Mouse (Mus musculus): ENCODE measurements at regions not wholly inside any gene's neighbourhood (a gene's known extent, or its start where the extent isn't known, plus 50 kb on each side); places are given as distances from the start of the nearest gene placed in this dataset.

DNA sequence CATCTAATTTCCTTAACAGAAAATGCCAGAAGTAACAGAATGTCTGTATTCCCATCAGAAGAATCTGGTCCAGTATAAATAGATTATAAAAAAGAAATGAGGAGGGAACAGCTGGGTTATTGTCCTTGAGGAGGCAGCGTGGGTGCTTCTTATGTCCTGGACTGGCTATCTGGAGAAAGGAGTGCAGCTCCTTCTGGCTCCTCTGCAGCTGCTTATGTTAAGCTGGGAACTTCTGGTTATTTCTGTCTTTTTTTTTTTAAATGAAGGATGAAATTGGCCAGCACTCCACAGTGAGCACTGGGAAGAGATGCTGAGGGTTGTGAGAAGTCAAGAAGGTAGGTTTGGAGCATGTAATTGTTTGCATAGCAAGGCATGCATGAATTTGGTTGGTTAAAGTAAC, 441.5 kb downstream of the Ebf1 start:
- no peak for DNase-seq (ENCODE audit: low read depth in 1 of 2, low spot score in 2 of 2)

GRCm38 (mm10) chr11:45066592-45066991, 449.5 kb downstream of the Ebf1 start:
- no peak for DNase-seq (ENCODE audit: low read depth in 1 of 2, low spot score in 2 of 2)

DNA sequence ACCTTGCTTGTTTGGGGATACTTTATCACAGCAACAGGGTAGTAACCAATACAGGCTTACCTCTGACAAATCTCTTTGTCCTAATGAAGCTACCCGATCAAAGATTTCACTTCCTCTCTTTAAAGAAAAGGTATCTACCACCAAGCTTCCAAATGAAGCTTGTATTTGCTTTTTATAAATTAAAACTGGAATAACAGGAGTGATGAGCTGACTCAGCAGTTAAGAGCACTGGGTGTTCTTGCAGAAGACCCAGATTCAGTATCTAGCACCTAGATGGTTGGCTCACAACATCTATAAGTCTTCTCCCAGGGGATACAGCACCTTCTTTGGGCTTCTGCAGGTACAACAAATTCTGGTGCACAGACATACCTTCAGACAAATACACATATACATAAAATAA, 453.2 kb downstream of the Ebf1 start:
- no peak for DNase-seq (ENCODE audit: low read depth in 1 of 2, low spot score in 2 of 2)

DNA sequence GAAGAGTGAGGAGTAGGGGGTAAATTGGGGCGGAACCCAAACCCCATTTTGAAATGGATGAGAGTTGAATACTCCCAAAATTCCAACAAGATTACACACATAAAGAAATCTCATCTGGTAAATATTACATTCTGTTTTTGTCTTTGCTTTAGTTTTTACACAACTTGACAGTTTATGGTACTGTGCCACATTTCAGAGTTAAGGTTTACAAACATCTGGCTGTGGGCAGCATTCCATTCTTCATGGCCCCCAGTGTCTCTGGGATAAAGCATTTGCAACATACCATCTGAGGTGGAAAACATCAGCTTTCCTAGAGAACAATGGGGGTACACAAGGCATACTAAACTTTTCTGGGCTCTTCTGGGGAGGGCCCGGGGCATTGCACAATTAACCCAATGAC, 454.1 kb downstream of the Ebf1 start:
- DNase-seq (ENCODE audit: low read depth in 1 of 2, low spot score in 2 of 2) = no peak

DNA sequence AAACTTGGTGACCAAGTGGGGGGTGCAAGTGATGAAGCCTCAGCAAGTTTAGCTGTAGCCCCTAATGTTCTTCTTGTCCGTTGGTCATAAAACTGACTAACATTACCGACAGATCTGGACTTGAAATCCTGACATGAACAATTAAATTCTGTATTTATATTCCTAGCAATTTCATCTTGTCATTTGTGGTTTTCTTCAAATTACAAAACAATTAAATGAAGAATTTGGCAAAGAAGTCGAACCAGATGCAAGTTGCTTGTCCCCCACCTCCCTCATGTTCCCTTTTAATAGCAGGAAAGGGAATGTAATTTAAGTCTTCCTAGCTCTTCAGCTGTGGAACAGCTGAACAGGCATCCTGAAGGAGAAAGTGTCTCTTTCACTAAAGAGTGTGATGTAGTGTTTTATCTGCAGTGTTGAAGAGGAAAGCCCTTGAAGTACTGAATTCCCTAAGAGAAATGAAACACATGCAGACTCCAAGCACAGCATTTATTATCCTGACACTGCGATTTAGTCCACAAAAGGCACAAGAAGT, 467.5 kb downstream of the Ebf1 start:
- no peak for DNase-seq (ENCODE audit: low read depth in 1 of 2, low spot score in 2 of 2)

DNA sequence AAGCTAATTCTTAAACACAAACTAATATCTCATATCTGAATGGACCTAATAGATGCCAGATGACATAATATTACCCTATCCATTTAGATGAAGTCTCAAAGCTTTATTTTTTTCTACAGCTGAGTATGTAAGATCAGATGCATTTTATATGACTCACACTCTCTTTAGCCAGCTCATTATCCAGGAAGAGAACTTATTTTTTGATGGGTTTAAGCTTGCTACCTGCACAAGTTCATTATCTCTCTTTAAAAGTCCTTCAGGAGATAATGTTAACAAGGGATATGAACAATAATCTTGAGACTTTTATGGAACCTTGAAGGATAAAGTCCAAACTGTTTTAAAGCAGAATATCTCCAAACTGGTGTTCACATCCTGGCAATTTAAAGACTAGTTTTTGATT, 468.0 kb downstream of the Ebf1 start:
- no peak for DNase-seq (ENCODE audit: low read depth in 1 of 2, low spot score in 2 of 2)

DNA sequence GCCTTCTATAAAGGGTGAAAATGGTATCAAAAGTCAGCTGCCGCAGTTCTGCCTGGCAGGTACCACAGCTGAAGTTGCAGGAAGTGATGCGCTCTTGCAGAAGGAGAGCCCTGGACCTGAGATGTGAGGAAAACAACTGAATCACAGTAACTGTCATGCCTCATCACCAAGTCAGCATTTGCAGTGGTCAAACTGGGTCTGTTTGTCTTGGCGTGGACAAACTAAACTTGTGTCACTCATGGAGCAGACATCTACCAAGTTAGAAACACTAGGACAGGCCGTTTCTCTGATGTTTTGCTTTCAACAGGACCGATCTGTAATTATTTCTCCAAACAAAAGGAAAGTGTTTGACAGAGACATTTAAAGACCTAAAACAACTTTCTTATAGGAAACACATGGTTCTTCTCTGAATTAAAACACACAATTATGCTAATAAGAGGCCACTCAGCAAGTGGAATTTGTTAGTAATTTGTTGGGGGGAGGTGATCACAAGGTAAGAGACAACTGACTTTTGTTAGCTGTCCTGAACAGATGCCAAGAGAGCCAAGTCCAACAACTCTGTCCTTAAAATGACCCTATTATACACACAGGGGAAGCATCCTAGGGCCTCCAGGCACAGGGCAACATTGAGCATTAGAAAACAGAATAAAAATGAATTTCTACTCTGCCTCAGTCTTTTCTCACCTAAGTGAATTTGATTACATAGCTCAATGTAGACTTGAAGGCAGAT, 470.2 kb downstream of the Ebf1 start:
- DNase-seq (ENCODE audit: low read depth in 1 of 2, low spot score in 2 of 2) = no peak

DNA sequence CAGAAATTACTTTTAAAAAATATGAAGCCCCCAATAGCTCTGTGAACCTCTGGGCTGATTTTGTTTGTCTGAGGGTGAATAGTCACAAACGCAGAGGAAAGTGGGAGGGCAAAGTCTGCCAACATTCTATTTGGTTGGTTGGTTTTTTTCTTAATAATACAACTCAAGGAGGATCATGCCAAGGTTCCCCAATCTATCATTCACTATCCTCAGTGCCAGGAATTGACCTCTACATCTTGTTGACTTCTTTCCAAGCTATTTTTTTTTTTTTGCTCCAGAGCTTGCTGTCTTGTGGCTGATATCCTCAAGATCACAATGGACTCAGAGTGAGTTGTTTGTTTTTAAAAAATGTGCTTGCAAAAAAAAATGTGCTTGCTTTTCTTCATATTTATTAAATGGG, 471.2 kb downstream of the Ebf1 start:
- no peak for DNase-seq (ENCODE audit: low read depth in 1 of 2, low spot score in 2 of 2)

DNA sequence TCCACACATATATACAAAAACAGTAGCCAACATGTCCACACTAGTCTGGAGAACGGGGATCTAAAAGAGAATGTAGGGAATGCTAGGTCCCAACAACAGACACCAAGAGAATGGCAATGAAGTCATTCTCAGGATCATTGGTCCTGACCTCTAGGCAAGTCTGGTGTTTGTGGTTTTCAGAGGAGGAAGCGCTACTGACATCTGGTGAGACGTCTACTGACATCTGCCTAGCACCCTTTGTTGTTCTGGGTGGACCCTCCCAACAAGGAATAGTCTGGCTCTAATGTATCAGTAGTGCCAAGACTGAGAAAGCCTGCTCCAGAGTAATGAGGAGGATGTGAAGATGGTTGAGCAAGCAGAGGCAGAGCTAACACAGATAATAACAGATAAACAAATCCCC, 472.4 kb downstream of the Ebf1 start:
- no peak for DNase-seq (ENCODE audit: low read depth in 1 of 2, low spot score in 2 of 2)

GRCm38 (mm10) chr11:45103498-45104336, 486.6 kb downstream of the Ebf1 start:
- DNase-seq (ENCODE audit: low read depth in 1 of 2, low spot score in 2 of 2) = no peak

GRCm38 (mm10) chr11:45116702-45117101, 499.6 kb downstream of the Ebf1 start:
- no peak for DNase-seq (ENCODE audit: low read depth in 1 of 2, low spot score in 2 of 2)

GRCm38 (mm10) chr11:45123276-45123675, 506.2 kb downstream of the Ebf1 start:
- no peak for DNase-seq (ENCODE audit: low read depth in 1 of 2, low spot score in 2 of 2)

GRCm38 (mm10) chr11:45136781-45137180, 519.7 kb downstream of the Ebf1 start:
- no peak for DNase-seq (ENCODE audit: low read depth in 1 of 2, low spot score in 2 of 2)

DNA sequence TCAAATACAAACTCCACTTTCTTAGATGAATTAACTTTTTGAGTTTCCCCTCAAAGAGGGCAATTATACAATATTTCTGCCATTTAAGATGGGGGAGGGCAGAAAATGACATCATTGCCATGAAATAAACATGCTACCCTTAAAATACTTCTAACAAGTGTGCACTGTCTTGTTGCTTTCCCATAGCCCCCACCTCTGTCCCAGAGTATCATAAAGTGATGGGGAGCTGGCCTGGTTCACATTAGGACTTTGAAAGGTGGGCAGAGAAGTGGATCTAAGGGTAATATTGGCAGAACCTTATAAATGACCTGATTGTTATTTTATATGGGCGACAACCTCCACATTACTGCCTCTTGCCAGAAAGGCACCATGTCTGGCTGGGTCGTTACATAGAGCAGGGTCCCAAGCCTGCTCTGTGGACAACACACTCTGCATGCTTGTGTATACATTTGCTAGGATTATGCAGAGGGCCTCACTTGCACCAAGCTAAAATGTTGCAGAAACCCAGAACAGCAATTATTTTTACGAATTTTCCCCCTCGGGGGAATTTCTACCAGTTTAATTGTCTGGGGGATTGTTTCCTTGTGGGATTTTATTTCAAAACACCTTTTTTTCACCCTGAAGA, 521.3 kb downstream of the Ebf1 start:
- no peak for DNase-seq (ENCODE audit: low read depth in 1 of 2, low spot score in 2 of 2)

- no peak for DNase-seq (ENCODE audit: low read depth in 1 of 2, low spot score in 2 of 2)
Observed at GRCm38 (mm10) chr11:45140490-45140889, 523.4 kb downstream of the Ebf1 start.

DNA sequence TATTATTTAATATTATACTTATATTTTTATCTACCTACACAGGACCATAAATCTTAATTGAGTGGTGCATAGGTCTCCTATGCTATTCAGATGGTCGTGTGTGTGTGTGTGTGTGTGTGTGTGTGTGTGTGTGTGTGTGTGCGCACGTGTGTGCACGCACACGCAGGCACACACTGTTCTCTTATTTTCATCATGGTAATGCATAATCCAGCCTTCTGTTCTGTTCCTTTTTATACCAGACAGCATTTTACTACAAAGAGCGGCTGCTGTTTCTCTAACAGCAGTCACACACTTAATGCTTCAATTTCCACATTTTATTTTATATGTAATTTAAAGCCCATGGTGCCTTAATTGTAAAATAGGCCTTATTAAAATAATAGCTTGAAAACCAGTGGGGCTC, 537.0 kb downstream of the Ebf1 start:
- DNase-seq (ENCODE audit: low read depth in 1 of 2, low spot score in 2 of 2) = no peak

DNA sequence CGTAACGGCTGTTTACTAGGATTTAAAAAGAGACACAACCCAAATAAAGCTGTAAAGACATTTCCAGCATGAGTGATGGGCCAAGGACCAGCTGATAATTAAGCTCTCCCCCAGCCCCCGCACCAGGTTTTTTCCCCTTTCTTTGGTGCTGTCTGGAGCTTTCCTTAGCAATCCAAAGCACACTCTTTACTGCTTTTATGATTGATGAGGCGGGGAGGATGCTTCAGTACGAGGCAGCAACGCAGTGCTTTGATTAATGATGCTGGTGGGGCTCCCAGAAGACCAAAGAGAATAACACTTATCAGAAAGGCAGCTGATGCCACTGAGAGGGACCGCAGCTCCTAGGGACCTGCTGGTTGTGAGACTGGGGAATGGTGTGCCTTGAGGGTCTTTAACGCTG, 537.4 kb downstream of the Ebf1 start:
- DNase-seq (ENCODE audit: low read depth in 1 of 2, low spot score in 2 of 2) = no peak

- no peak for DNase-seq (ENCODE audit: low read depth in 1 of 2, low spot score in 2 of 2)
Observed at GRCm38 (mm10) chr11:45155782-45156181, 538.7 kb downstream of the Ebf1 start.

DNA sequence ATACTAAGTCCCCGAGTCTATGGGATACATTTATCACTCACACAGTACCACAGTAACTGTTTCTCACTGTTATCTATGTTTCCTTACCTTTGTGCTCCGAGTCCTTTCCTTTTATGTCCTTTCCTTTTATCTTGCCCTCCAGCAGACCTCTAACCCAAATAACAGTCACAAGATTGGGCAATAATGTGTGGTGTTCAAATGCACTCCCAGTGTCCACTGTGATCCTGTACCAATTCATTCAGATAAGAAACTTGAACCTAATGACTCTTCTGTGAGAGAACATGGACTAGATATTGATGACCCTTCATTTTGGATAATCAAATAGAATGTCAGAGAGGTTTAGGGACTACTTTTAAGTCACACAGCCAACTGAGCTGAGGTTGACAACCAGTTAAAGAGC, 541.2 kb downstream of the Ebf1 start:
- DNase-seq (ENCODE audit: low read depth in 1 of 2, low spot score in 2 of 2) = no peak

GRCm38 (mm10) chr11:45160871-45161270, 543.8 kb downstream of the Ebf1 start:
- no peak for DNase-seq (ENCODE audit: low read depth in 1 of 2, low spot score in 2 of 2)

DNA sequence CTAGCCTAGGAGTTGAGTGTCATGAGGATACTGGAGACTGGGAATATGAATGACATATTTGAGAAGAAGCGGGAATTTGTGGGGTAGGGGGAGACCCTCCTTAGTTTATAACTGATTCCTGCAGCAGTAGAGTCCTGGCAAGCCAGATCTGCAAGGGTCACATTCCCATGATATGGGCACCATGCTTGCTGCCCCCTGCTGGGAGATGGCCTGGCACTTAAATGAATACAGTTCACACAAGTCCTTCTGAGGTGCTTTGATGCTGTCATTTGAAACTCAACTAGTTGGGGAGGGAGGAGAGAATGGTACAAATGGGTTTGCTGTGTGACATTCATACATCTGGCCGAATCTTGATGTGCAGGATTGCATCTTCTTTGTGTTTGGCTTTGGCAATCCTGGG, 556.4 kb downstream of the Ebf1 start:
- no peak for DNase-seq (ENCODE audit: low read depth in 1 of 2, low spot score in 2 of 2)

DNA sequence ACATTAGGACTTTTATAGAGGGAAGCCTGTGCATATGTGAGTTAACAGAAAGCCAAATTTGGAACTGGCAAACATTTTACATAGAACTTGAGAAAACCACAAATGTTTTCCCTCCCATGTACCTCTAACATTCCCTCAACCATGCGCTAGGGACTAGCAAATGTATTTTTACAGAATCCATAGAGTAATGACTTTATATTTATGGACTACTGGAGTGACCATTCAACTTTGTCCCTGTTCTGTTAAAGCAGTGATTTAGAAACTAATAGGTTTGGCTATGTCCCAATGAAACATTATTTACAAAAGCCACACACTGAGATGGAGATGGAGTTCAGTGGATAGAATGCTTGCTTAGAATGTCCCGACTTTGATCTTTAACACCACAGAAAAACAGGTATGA, 557.0 kb downstream of the Ebf1 start:
- DNase-seq (ENCODE audit: low read depth in 1 of 2, low spot score in 2 of 2) = no peak
